16 mouse cellular contexts compared by ENCODE assay signal in genomic region chr1:74057501-74057900, GRCm38 (mm10).
"Had no signal": no experiment of that assay in that cellular context is flagged by ENCODE, and none has a peak within 500 bp of the region (broad histone marks: within the 10 kb centered on the region; RNA-seq: fewer than 3 reads in every experiment).

No protein-coding gene starts in this region.

- H3K4me2 ChIP-seq: intestine, embryonic 15.5 days; limb, embryonic 12.5 days; liver, embryonic 11.5 days; liver, embryonic 15.5 days; midbrain, embryonic 12.5 days; neural tube, embryonic 13.5 days had no signal

- DNase-seq: lung, adult 2 months; lung, postnatal 4 days; retina, postnatal 1 day; right cerebral cortex, postnatal 4 days; spleen, adult 18-20 months; thymus, adult 18-20 months; thymus, postnatal 14 days had no signal

- H3K27me3 ChIP-seq: intestine, embryonic 15.5 days; limb, embryonic 12.5 days; liver, embryonic 15.5 days; midbrain, embryonic 12.5 days; neural tube, embryonic 13.5 days had no signal

- H3K9me3 ChIP-seq: intestine, embryonic 15.5 days; limb, embryonic 12.5 days; liver, embryonic 15.5 days; midbrain, embryonic 12.5 days; neural tube, embryonic 13.5 days had no signal

- H3K4me1 ChIP-seq: midbrain, embryonic 12.5 days; neural tube, embryonic 13.5 days had no signal

- H3K36me3 ChIP-seq: intestine, embryonic 15.5 days; liver, embryonic 15.5 days; midbrain, embryonic 12.5 days; neural tube, embryonic 13.5 days had no signal

- H3K9ac ChIP-seq: intestine, embryonic 15.5 days; limb, embryonic 12.5 days; liver, embryonic 15.5 days; midbrain, embryonic 12.5 days; neural tube, embryonic 13.5 days had no signal

- H3K27ac ChIP-seq: intestine, embryonic 15.5 days; left cerebral cortex, adult 2 months; limb, embryonic 12.5 days; liver, embryonic 15.5 days; midbrain, embryonic 12.5 days; neural tube, embryonic 13.5 days had no signal

- H3K4me3 ChIP-seq: intestine, embryonic 15.5 days; left cerebral cortex, adult 2 months; limb, embryonic 12.5 days; liver, embryonic 15.5 days; midbrain, embryonic 12.5 days; neural tube, embryonic 13.5 days had no signal

- ATAC-seq: intestine, embryonic 15.5 days; lung, postnatal 0 days; midbrain, embryonic 16.5 days had no signal
